9 mouse cellular contexts compared by ENCODE assay signal in the genomic region with DNA sequence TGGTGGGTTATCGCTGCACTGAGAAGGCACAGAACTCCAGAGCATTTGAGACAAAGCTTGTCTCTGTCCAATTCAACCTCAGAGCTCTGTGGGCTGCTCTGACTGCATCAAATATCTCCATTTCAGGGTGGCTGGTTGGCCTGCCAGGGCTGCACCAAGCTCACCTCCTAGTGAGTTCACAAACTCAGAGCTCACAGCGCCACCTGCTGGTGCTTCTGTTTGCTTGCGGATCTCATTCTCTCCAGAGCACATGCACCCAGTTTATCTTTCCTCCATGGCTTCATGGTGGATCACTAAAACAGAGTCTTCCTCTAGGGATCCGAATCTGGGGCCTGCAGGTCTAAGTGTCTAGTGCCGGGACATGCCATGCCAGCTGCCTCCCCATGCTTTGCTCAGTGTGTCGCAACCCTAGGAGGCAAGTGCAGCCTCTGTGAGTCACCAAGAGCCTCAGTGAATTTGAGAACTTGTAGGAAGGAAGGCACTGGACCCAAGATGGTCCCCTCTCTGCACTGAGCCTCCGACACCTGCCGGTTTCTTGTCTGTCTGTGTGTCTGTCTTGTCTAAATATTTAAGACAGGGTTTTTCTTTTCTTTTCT. TPM values are rescaled to one million over a fixed set of nuclear protein-coding genes. Genes with fewer than 3 reads are reported as not detected.
A peak's percentile ranks its signal among the peaks of the same experiment; 100 is the strongest.
DNase-seq lines count a peak whose midpoint lies in the region; ATAC-seq lines count a peak whose summit lies in the region.
"Had no signal": no experiment of that assay in that cellular context is flagged by ENCODE, and none has a peak within 500 bp of the region (broad histone marks: within the 10 kb centered on the region; RNA-seq: fewer than 3 reads in every experiment).

No protein-coding gene starts in this region.

- no peak overlapping the region for H3K4me3 ChIP-seq in forebrain, embryonic 11.5 days (ENCODE audit: low read depth, low read length)
- H3K4me3 ChIP-seq in forebrain, embryonic 13.5 days, result no peak overlapping the region
- no peak overlapping the region for H3K4me3 ChIP-seq in embryonic facial prominence, embryonic 10.5 days
- H3K4me3 ChIP-seq in hindbrain, embryonic 16.5 days (ENCODE audit: low read length), result no peak overlapping the region
- H3K4me3 ChIP-seq in midbrain, embryonic 11.5 days (ENCODE audit: low read depth, low read length), result no peak overlapping the region

- WGBS in forebrain, embryonic 11.5 days, result 33% methylated on average over 8 of the region's 8 CpGs
- WGBS in forebrain, embryonic 13.5 days, result 30% methylated on average over 8 of the region's 8 CpGs
- 32% methylated on average over 8 of the region's 8 CpGs for WGBS in embryonic facial prominence, embryonic 10.5 days
- 31% methylated on average over 8 of the region's 8 CpGs for WGBS in hindbrain, embryonic 16.5 days
- 35% methylated on average over 8 of the region's 8 CpGs for WGBS in midbrain, embryonic 11.5 days

- no peaks in the 10 kb centered on the region for H3K9me3 ChIP-seq in forebrain, embryonic 11.5 days (ENCODE audit: control insufficient read depth, low read length)
- H3K9me3 ChIP-seq in forebrain, embryonic 13.5 days (replicated peaks), result no peaks in the 10 kb centered on the region
- H3K9me3 ChIP-seq in embryonic facial prominence, embryonic 10.5 days, result no peaks in the 10 kb centered on the region
- no peaks in the 10 kb centered on the region for H3K9me3 ChIP-seq in hindbrain, embryonic 16.5 days (ENCODE audit: control insufficient read depth, low read length)
- no peaks in the 10 kb centered on the region for H3K9me3 ChIP-seq in midbrain, embryonic 11.5 days (ENCODE audit: control insufficient read depth, low read length)
- H3K9me3 ChIP-seq: G1E had no signal

- H3K27ac ChIP-seq in forebrain, embryonic 11.5 days (ENCODE audit: low read depth, low read length), result no peak overlapping the region
- no peak overlapping the region for H3K27ac ChIP-seq in forebrain, embryonic 13.5 days
- no peak overlapping the region for H3K27ac ChIP-seq in embryonic facial prominence, embryonic 10.5 days (replicated peaks)
- no peak overlapping the region for H3K27ac ChIP-seq in hindbrain, embryonic 16.5 days (ENCODE audit: low read depth, low read length)
- no peak overlapping the region for H3K27ac ChIP-seq in midbrain, embryonic 11.5 days (ENCODE audit: low read depth, low read length)

- no peaks in the 10 kb centered on the region; the same call in 1 of the 2 replicates for H3K27me3 ChIP-seq in forebrain, embryonic 11.5 days (ENCODE audit: control insufficient read depth, insufficient read depth, low read length)
- H3K27me3 ChIP-seq in forebrain, embryonic 13.5 days, result peaks cover 38% of the 10 kb centered on the region
- peaks cover 82% of the 10 kb centered on the region for H3K27me3 ChIP-seq in embryonic facial prominence, embryonic 10.5 days (replicated peaks; ENCODE audit: low read depth, poor library complexity, severe bottlenecking)
- peaks cover 14% of the 10 kb centered on the region for H3K27me3 ChIP-seq in hindbrain, embryonic 16.5 days (replicated peaks; ENCODE audit: control insufficient read depth, insufficient read depth, low read length)
- peaks cover 5% of the 10 kb centered on the region; the same call in 1 of the 2 replicates for H3K27me3 ChIP-seq in midbrain, embryonic 11.5 days (ENCODE audit: control insufficient read depth, insufficient read depth, low read length)

- no peak overlapping the region for H3K9ac ChIP-seq in forebrain, embryonic 11.5 days (ENCODE audit: low read length)
- H3K9ac ChIP-seq in forebrain, embryonic 13.5 days, result no peak overlapping the region
- H3K9ac ChIP-seq in hindbrain, embryonic 16.5 days (ENCODE audit: low read depth, low read length), result no peak overlapping the region
- H3K9ac ChIP-seq in midbrain, embryonic 11.5 days (ENCODE audit: low read length), result no peak overlapping the region

- H3K4me2 ChIP-seq in forebrain, embryonic 11.5 days (ENCODE audit: low read depth, low read length, severe bottlenecking), result no peak overlapping the region
- H3K4me2 ChIP-seq in forebrain, embryonic 13.5 days, result no peak overlapping the region
- H3K4me2 ChIP-seq in hindbrain, embryonic 16.5 days (ENCODE audit: low read length), result no peak overlapping the region
- no peak overlapping the region for H3K4me2 ChIP-seq in midbrain, embryonic 11.5 days

- no peaks in the 10 kb centered on the region for H3K36me3 ChIP-seq in forebrain, embryonic 11.5 days (ENCODE audit: control insufficient read depth, insufficient read depth, low read length)
- no peaks in the 10 kb centered on the region for H3K36me3 ChIP-seq in forebrain, embryonic 13.5 days (ENCODE audit: poor library complexity, severe bottlenecking)
- no peaks in the 10 kb centered on the region for H3K36me3 ChIP-seq in embryonic facial prominence, embryonic 10.5 days (replicated peaks)
- H3K36me3 ChIP-seq in hindbrain, embryonic 16.5 days (ENCODE audit: control insufficient read depth, insufficient read depth, low read length), result no peaks in the 10 kb centered on the region
- H3K36me3 ChIP-seq in midbrain, embryonic 11.5 days (ENCODE audit: control insufficient read depth, insufficient read depth, low read length), result no peaks in the 10 kb centered on the region
- H3K36me3 ChIP-seq: G1E had no signal

- ATAC-seq in forebrain, embryonic 11.5 days (replicated peaks; ENCODE audit: low FRiP score), result no peak
- no peak; the same call in 1 of the 2 replicates for ATAC-seq in forebrain, embryonic 13.5 days
- ATAC-seq in hindbrain, embryonic 16.5 days, result peak; percentile 80
- peak; percentile 48; the same call in 1 of the 2 replicates for ATAC-seq in midbrain, embryonic 11.5 days (ENCODE audit: low FRiP score)

- H3K4me1 ChIP-seq in forebrain, embryonic 11.5 days (replicated peaks; ENCODE audit: control insufficient read depth, insufficient read depth, low read length), result no peaks in the 10 kb centered on the region
- H3K4me1 ChIP-seq in forebrain, embryonic 13.5 days, result no peaks in the 10 kb centered on the region
- no peaks in the 10 kb centered on the region for H3K4me1 ChIP-seq in embryonic facial prominence, embryonic 10.5 days
- H3K4me1 ChIP-seq in hindbrain, embryonic 16.5 days (ENCODE audit: control insufficient read depth, insufficient read depth, low read depth, low read length), result no peaks in the 10 kb centered on the region
- H3K4me1 ChIP-seq in midbrain, embryonic 11.5 days (ENCODE audit: control insufficient read depth, insufficient read depth, low read length), result no peaks in the 10 kb centered on the region

- DNase-seq in forebrain, embryonic 11.5 days (ENCODE audit: low spot score), result peak; percentile 91
- DNase-seq in adipocyte (ENCODE audit: low spot score), result peak; percentile 75
- peak; percentile 84 for DNase-seq in embryonic facial prominence, embryonic 10.5 days (ENCODE audit: low spot score)
- DNase-seq in left cerebral cortex, adult 18-20 months (ENCODE audit: low spot score in 2 of 2), result peak; percentile 53 to 68
- DNase-seq in midbrain, embryonic 11.5 days (ENCODE audit: low spot score, missing footprints), result peak; percentile 98
- peak; percentile 29 for DNase-seq in right cerebral cortex, postnatal 25 days

RNA-seq across cellular contexts. Expression of a gene that starts 3.6 kb away (rescaled TPM):
- not detected in 2 replicates for polyA plus RNA-seq in forebrain, embryonic 11.5 days (2014; fragmentation: Nextera tagmentation; extraction: Ambion mirVana)
- polyA plus RNA-seq in forebrain, embryonic 13.5 days (2015; fragmentation: Nextera tagmentation; extraction: Ambion mirVana), result not detected in 2 replicates
- polyA plus RNA-seq in embryonic facial prominence, embryonic 10.5 days (2016; fragmentation: Nextera tagmentation; extraction: Ambion mirVana), result not detected in 2 replicates
- not detected in 2 replicates for polyA plus RNA-seq in hindbrain, embryonic 16.5 days (2015; fragmentation: Nextera tagmentation; extraction: Ambion mirVana)
- total RNA-seq in left cerebral cortex, adult 18-20 months (2021), result under 1 TPM in 1 of 2 experiments, not detected in 1; 0.37 TPM
- polyA plus RNA-seq in midbrain, embryonic 11.5 days (2014; fragmentation: Nextera tagmentation; extraction: Ambion mirVana), result not detected in 2 replicates
- polyA plus RNA-seq: G1E had no signal

RNA-seq across cellular contexts. Expression of a gene that starts 25.3 kb away (rescaled TPM):
- not detected in 2 replicates for polyA plus RNA-seq in forebrain, embryonic 11.5 days (2014; fragmentation: Nextera tagmentation; extraction: Ambion mirVana)
- polyA plus RNA-seq in forebrain, embryonic 13.5 days (2015; fragmentation: Nextera tagmentation; extraction: Ambion mirVana), result not detected in 2 replicates
- 0.11 TPM in 1 of 2 replicates, not detected in the other for polyA plus RNA-seq in embryonic facial prominence, embryonic 10.5 days (2016; fragmentation: Nextera tagmentation; extraction: Ambion mirVana)
- polyA plus RNA-seq in hindbrain, embryonic 16.5 days (2015; fragmentation: Nextera tagmentation; extraction: Ambion mirVana), result not detected in 2 replicates
- total RNA-seq in left cerebral cortex, adult 18-20 months (2021), result not detected
- 0.16 TPM in 1 of 2 replicates, not detected in the other for polyA plus RNA-seq in midbrain, embryonic 11.5 days (2014; fragmentation: Nextera tagmentation; extraction: Ambion mirVana)
- total RNA-seq: G1E had no signal
- polyA plus RNA-seq: G1E had no signal

Comparison
In these comparisons a context has a peak if more than half of its experiments do, and no peak if none do; other contexts are left out.
1. ATAC-seq: peak in hindbrain, embryonic 16.5 days (single experiment) and midbrain, embryonic 11.5 days (single experiment); none in forebrain, embryonic 11.5 days (single experiment) and forebrain, embryonic 13.5 days (single experiment).
2. DNase-seq: peak in every context shown above with its lines; median percentile 98 in midbrain, embryonic 11.5 days; 91 in forebrain, embryonic 11.5 days; 84 in embryonic facial prominence, embryonic 10.5 days; 75 in adipocyte; 60 in left cerebral cortex, adult 18-20 months; 29 in right cerebral cortex, postnatal 25 days.